Mouse (Mus musculus) heart, embryonic 11.5 days (tissue): ENCODE results near the gene Slc25a47. TPM values are rescaled to one million over a fixed set of nuclear protein-coding genes. Genes with fewer than 3 reads are reported as not detected.

Experiments used
- ATAC-seq: fragments of 200-750 bp; cut with Nextera tagmentation; replicated peaks from 2 replicates; pipeline ENCODE4 v1.8.0; 2017; ENCODE audit warnings: moderate library complexity; ENCODE audit not compliant: insufficient number of reproducible peaks, low FRiP score, low TSS enrichment
- H3K27ac ChIP-seq: fragments of 300-500 bp; sonication (generic); 2 replicates; pipeline ENCODE4 v1.5.1; 2014; ENCODE audit warnings: mild to moderate bottlenecking, low read depth, low read length
- H3K27me3 ChIP-seq: fragments of 300-500 bp; sonication (generic); 2 replicates; pipeline ENCODE4 v1.6.1; 2014; ENCODE audit warnings: mild to moderate bottlenecking, low read length, mixed read lengths; ENCODE audit not compliant: control insufficient read depth, insufficient read depth
- H3K36me3 ChIP-seq: fragments of 300-500 bp; sonication (generic); 2 replicates; pipeline ENCODE4 v1.6.1; 2014; ENCODE audit warnings: mild to moderate bottlenecking, low read length, moderate library complexity, mixed read lengths; ENCODE audit not compliant: control insufficient read depth, insufficient read depth
- H3K4me1 ChIP-seq: fragments of 300-500 bp; sonication (generic); 2 replicates; pipeline ENCODE4 v1.6.1; 2014; ENCODE audit warnings: low read length; ENCODE audit not compliant: control insufficient read depth, insufficient read depth
- H3K4me2 ChIP-seq: fragments of 300-500 bp; sonication (generic); 2 replicates; pipeline ENCODE4 v1.6.1; 2014; ENCODE audit warnings: mild to moderate bottlenecking, moderate library complexity
- H3K4me3 ChIP-seq: fragments of 300-500 bp; sonication (generic); 2 replicates; pipeline ENCODE4 v1.5.1; 2014; ENCODE audit warnings: low read depth, low read length
- H3K9ac ChIP-seq: fragments of 300-500 bp; sonication (generic); 2 replicates; pipeline ENCODE4 v1.6.1; 2014; ENCODE audit warnings: mild to moderate bottlenecking, low read depth, low read length, moderate library complexity
- H3K9me3 ChIP-seq: fragments of 300-500 bp; sonication (generic); replicated peaks from 2 replicates; pipeline ENCODE4 v1.6.1; 2016; ENCODE audit warnings: low read length; ENCODE audit not compliant: control insufficient read depth
- WGBS: fragments of 180-500 bp; shearing (Covaris S2); extraction: QIAGEN DNeasy Blood & Tissue Kit; methylation state at CpG from one replicate; pipeline ENCODE4 v1.1.7; 2014; ENCODE audit not compliant: insufficient replicate concordance; 5-methylcytosine and 5-hydroxymethylcytosine counted together
- polyA plus RNA-seq: library from polyadenylated mRNA; unstranded; fragments of >200 nt; fragmentation: Nextera tagmentation; extraction: Ambion mirVana; gene quantifications from 2 replicates; pipeline ENCODE4 v1.2.1, GENCODE M21; 2014

Gene Slc25a47
- polyA plus RNA-seq, 1 experiment from 2014 or later = 5.4 TPM

DNA sequence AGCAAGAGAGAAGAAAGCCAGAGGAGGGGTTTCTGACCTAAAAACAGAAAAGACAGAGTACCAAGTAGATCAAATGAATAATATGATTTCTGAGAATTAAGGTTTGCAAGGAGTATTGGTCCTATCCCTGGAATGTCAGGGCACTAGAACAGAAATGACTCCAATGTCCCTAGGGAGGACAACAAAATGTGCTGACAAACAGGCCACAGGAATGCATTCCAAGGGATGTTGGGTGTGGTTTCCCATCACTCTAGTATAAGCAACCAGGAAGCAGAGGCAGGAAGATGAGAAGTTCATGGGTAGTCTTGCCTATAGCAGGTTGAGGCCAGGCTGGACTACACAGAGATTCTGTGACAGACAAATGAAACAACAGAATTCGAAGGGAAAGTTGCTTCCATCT lies 50.1 kb downstream of the Slc25a47 start:
- Histone ChIP-seq H3K4me3 (no peak overlapping the region), H3K4me2 (no peak overlapping the region), H3K27ac (no peak overlapping the region), H3K9ac (no peak overlapping the region), H3K27me3 (no peaks in the 10 kb centered on the region), H3K9me3 (no peaks in the 10 kb centered on the region), H3K4me1 (no peaks in the 10 kb centered on the region), H3K36me3 (peaks cover 18% of the 10 kb centered on the region; the same call in 1 of the 2 replicates)
- WGBS = 89% methylated on average over 1 of the region's 1 CpGs
- no peak for ATAC-seq

DNA sequence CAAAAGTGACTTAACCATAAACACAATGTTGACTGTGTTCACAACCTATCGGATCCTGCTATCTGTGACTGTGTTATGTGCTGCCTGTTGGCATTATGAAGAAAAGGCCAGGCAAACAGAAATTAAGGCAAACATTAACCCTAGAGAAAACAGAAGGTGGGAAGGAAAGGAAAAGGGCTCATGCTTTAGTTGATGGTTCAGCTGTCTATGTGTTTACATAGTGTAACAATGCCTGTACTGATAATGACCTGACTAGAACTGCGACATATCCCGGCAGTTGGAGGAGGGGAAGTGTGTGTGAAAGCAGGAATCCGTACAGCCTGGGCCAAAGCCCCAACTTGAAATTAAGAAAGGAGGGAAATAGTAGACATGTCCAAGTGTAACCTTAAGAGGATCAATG lies 51.2 kb downstream of the Slc25a47 start:
- Histone ChIP-seq H3K9ac (no peak overlapping the region), H3K4me2 (no peak overlapping the region), H3K27me3 (no peaks in the 10 kb centered on the region), H3K36me3 (peaks cover 18% of the 10 kb centered on the region; the same call in 1 of the 2 replicates), H3K4me3 (no peak overlapping the region), H3K27ac (no peak overlapping the region), H3K4me1 (no peaks in the 10 kb centered on the region), H3K9me3 (no peaks in the 10 kb centered on the region)
- WGBS = 63% methylated on average over 4 of the region's 4 CpGs
- no peak for ATAC-seq

DNA sequence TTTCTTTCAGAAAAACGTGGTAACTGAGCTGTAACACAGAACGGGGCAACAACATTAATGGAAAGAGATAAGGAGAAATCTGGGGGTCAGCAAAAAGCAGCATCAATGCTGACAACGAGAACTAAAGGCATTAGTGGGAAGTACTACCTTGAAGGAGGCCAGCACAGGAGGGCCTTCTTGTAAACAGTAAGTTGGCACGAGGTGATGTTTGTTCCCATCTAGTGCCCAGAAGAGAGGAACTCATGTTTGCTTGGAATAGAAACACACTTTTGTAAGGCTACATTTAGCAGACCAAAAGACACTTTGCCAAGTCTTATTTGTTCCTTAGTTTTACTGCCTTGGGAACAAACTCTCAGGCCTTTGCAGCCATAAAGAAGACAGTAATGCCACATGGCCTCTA lies 52.8 kb downstream of the Slc25a47 start:
- WGBS = 60% methylated on average over 4 of the region's 4 CpGs
- H3K4me3 ChIP-seq = no peak overlapping the region
- H3K4me1 ChIP-seq = peaks cover 8% of the 10 kb centered on the region
- H3K27ac ChIP-seq = no peak overlapping the region
- no peak overlapping the region for H3K4me2 ChIP-seq
- peaks cover 18% of the 10 kb centered on the region; the same call in 1 of the 2 replicates for H3K36me3 ChIP-seq
- no peak for ATAC-seq
- H3K9me3 ChIP-seq = no peaks in the 10 kb centered on the region
- no peak overlapping the region for H3K9ac ChIP-seq
- no peaks in the 10 kb centered on the region for H3K27me3 ChIP-seq

DNA sequence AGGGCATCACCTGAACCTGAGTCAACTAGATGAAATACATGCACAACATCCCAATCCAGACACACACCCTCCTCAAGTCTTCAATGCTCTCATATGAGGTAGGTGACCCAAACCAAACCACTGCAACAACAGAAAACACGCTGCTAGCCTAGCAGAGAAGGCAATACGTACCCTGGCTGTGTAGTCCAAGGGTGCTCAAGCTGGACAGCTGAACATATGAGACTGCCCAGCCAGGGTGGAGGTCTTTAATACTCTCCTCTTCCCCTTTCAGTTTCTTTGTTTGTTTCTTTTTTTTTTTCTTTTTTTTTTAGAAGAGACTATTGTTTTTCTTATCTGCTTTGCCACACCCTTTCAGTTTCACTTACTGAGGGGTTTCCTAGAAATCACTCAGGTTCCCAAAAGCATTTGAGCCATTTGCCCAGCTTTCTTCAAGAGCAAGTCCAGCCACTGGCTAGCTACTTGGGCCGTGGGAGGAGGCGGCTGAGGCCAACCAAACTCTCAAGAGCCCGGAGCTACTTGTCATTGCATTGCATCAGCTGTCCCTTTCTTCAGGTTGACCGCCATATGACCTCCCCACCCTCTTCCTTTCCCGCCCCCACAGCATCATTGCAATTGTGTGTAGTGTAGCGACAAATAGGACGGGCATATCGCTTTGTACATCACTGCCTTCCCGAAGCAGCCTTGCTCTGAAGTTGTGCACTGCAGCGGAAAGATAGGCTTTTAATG lies 57.3 kb downstream of the Slc25a47 start, which contains the start of gene Wdr25:
Wdr25 (plus strand) TSS at position 643 of the 726 bp plus-strand sequence.
- ATAC-seq = no peak
- H3K27ac ChIP-seq = 0 out of 2 replicates have a peak within 1 kb of the TSS, but pooled peaks have one; percentile 8
- peak within 1 kb of the TSS; percentile 84 for H3K9ac ChIP-seq
- no peaks in the 10 kb centered on the region for H3K9me3 ChIP-seq
- no peaks in the 10 kb centered on the region for H3K27me3 ChIP-seq
- peak within 1 kb of the TSS; percentile 73 for H3K4me3 ChIP-seq
- H3K4me1 ChIP-seq = peaks cover 11% of the 10 kb centered on the region
- peaks cover 2% of the 10 kb centered on the region; the same call in 1 of the 2 replicates for H3K36me3 ChIP-seq
- H3K4me2 ChIP-seq = peak within 1 kb of the TSS; percentile 75
- WGBS = 19% methylated on average over 12 of the region's 12 CpGs

DNA sequence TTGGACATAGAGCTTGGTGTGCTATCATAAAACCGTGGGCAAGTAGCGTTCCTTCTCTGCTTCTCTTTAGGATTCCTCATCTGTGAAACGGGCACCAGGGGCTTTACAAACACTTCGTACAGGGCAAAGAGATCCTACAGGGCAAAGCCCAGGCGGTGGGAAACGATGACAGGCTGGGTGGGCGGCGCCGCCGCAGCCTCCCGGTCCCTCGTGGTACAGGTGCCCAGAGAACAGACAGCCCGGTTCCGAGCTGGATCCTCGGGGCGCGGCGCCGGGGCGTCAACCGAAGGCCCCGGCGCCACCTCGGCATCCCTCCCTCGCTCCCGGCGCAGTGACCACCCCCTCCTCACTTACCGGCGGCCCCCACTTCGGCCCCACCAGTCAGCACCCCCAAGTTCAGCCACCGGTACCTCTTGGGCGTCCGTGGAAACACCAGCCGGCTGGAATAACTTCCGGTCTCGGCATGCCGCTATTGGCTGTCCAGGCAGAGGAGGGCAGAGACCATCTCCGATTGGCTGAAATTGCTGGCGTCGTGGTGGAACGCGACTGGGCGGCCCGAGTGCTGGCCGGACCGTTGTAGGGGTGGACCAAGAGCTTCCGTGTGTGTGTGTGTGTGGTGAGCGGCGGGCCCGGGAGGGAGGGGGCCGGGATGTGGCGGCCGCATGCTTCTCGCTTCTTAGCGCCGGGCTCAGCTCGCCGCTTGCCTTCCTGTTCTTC lies 58.0 kb downstream of the Slc25a47 start, which contains the start of gene Wars:
Wars (minus strand) TSS at position 460 of the 717 bp plus-strand sequence.
- H3K4me2 ChIP-seq = peak within 1 kb of the TSS; percentile 75
- H3K36me3 ChIP-seq = no peaks in the 10 kb centered on the region
- 0 out of 2 replicates have a peak within 1 kb of the TSS, but pooled peaks have one; percentile 8 for H3K27ac ChIP-seq
- peaks cover 11% of the 10 kb centered on the region for H3K4me1 ChIP-seq
- WGBS = under 1% methylated on average over 55 of the region's 58 CpGs
- H3K4me3 ChIP-seq = peak within 1 kb of the TSS; percentile 73
- peak within 1 kb of the TSS; percentile 84 for H3K9ac ChIP-seq
- peak; percentile 100 for ATAC-seq
- H3K9me3 ChIP-seq = no peaks in the 10 kb centered on the region
- no peaks in the 10 kb centered on the region for H3K27me3 ChIP-seq

DNA sequence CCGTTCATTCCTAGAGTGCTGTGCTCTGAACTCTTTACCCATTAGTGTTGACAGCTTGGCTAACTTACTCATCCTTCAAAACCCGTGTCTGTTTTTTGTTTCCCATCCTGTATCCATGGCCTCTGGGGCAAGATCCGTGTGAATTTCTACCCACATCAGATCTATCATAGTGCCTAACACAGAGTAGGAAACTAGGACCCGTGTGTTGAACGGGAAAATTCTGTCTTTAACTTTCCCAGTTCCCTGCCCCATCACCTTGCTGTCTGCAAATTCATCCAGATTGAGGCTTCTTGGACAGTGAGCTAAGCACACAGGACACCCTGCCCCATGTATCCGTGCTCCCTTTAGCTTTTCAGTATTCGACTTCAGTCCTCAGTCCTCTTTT lies 58.6 kb downstream of the Slc25a47 start:
- Histone ChIP-seq H3K9ac (peak overlapping the region; percentile 84), H3K9me3 (no peaks in the 10 kb centered on the region), H3K4me3 (peak overlapping the region; percentile 73), H3K4me1 (peaks cover 11% of the 10 kb centered on the region), H3K36me3 (no peaks in the 10 kb centered on the region), H3K27ac (0 out of 2 replicates have a peak overlapping the region, but pooled peaks have one; percentile 8), H3K4me2 (peak overlapping the region; percentile 75), H3K27me3 (no peaks in the 10 kb centered on the region)
- ATAC-seq = peak; percentile 11; the same call in 1 of the 2 replicates
- WGBS = 2% methylated on average over 7 of the region's 7 CpGs

DNA sequence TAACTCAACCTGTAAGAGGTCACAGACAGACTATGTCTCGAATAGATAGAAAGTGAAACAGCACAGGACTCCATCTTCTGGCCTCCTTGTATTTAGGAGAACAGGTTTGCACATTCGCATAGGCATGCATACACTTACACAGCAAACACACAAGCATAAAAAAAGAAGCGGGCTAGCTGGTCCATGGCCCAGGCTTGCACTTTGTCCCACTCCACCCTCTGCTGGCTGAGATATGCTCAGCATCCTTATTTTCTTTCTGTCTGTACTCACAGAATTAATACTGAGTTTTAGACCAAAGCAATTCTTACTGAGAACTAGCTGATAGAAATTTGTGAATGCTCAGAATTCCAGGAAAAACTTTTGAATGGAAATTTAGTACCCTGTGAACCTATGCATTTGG lies 60.2 kb downstream of the Slc25a47 start:
- Histone ChIP-seq H3K9ac (no peak overlapping the region), H3K4me1 (peaks cover 11% of the 10 kb centered on the region), H3K27ac (no peak overlapping the region), H3K4me2 (no peak overlapping the region), H3K4me3 (no peak overlapping the region), H3K36me3 (no peaks in the 10 kb centered on the region), H3K27me3 (no peaks in the 10 kb centered on the region), H3K9me3 (no peaks in the 10 kb centered on the region)
- ATAC-seq = no peak
- 71% methylated on average over 3 of the region's 3 CpGs for WGBS

DNA sequence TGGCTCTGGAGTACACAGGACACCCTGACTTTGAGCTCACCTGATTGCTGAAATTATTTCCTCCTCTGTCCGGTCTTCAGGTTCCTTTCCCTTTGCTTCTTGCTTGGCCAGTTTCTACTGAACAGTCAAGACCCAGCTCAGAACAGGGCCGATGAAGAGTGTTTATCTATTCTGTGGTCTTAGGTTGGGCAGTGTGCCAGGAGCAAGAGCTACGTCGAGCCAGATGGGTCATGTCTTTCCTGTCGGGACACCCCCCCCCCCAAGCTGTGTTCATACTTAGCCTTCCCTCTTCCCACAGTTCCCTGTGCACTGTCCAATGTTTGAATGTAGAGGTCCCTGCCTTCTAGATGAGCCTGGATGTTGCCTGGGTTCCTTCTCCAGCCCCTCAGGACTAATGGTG lies 65.5 kb downstream of the Slc25a47 start:
- Histone ChIP-seq H3K4me1 (no peaks in the 10 kb centered on the region), H3K9ac (no peak overlapping the region), H3K27me3 (no peaks in the 10 kb centered on the region), H3K4me2 (no peak overlapping the region), H3K27ac (no peak overlapping the region), H3K36me3 (no peaks in the 10 kb centered on the region), H3K4me3 (no peak overlapping the region), H3K9me3 (no peaks in the 10 kb centered on the region)
- ATAC-seq = no peak
- WGBS = 49% methylated on average over 5 of the region's 5 CpGs
